Mouse (Mus musculus): Measurements from ENCODE around the gene Snrpe.

DNA sequence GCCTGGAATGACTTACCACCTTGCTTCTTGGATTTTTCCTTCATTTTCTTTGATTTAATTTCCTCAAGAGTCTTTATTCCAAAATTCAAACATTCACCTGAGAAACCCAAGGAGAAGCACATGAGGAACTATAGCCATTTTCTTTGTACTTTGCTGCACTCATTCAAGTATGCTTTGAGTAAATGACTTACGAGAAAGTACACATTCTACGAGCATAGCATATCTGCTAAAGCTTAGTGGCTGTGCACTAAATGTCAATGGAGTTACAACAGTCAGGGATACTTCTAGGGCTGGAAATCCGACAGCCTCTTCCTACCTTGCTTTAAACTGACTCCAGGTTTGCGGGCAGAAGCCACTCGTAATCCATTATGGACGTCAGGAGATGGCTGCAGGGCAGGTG, 28.4 kb upstream of the Snrpe start:
- no peak for TF ChIP-seq CTCF (IDR thresholded peaks at IDR 0.05; ENCODE audit: low read depth, low read length)
- TF ChIP-seq POLR2A (IDR thresholded peaks at IDR 0.05; ENCODE audit: borderline replicate concordance, low read depth, low read length): no peak
